Mouse (Mus musculus): ENCODE data around the gene Sumf2. TPM values are rescaled to one million over a fixed set of nuclear protein-coding genes. Genes with fewer than 3 reads are reported as not detected.

Gene Sumf2
- polyA plus RNA-seq (2016; fragmentation: Nextera tagmentation; extraction: Ambion mirVana), result 84.3 and 88.4 TPM in 2 replicates

GRCm38 (mm10) chr5:129846752-129847557 lies at the start of gene Sumf2:
Sumf2 (plus strand) TSS chr5:129846986.
- peak within 1 kb of the TSS; percentile 59 for H3K4me2 ChIP-seq (replicated peaks)
- peaks cover 31% of the 10 kb centered on the region for H3K36me3 ChIP-seq
- no peaks in the 10 kb centered on the region for H3K4me1 ChIP-seq
- 0 out of 2 replicates have a peak within 1 kb of the TSS, but pooled peaks have one; percentile 43 for H3K27ac ChIP-seq
- peak within 1 kb of the TSS; percentile 61 for H3K4me3 ChIP-seq
- peak within 1 kb of the TSS; percentile 70 for H3K9ac ChIP-seq
- H3K9me3 ChIP-seq, result no peaks in the 10 kb centered on the region
- ATAC-seq (ENCODE audit: insufficient number of reproducible peaks, insufficient read depth, low FRiP score, low TSS enrichment), result peak; percentile 95
- H3K27me3 ChIP-seq, result no peaks in the 10 kb centered on the region
- WGBS, result 13% methylated on average over 22 of the region's 22 CpGs

GRCm38 (mm10) chr5:129844848-129845247 lies 1.9 kb upstream of the Sumf2 start:
- H3K9ac ChIP-seq, result no peak overlapping the region
- 94% methylated on average over 5 of the region's 5 CpGs for WGBS
- no peaks in the 10 kb centered on the region for H3K4me1 ChIP-seq
- H3K36me3 ChIP-seq, result peaks cover 23% of the 10 kb centered on the region
- ATAC-seq (ENCODE audit: insufficient number of reproducible peaks, insufficient read depth, low FRiP score, low TSS enrichment), result no peak
- no peaks in the 10 kb centered on the region for H3K27me3 ChIP-seq
- H3K27ac ChIP-seq, result no peak overlapping the region
- H3K9me3 ChIP-seq, result no peaks in the 10 kb centered on the region
- H3K4me2 ChIP-seq (replicated peaks), result no peak overlapping the region
- no peak overlapping the region for H3K4me3 ChIP-seq

GRCm38 (mm10) chr5:129847558-129847820 lies 703 bp downstream of the Sumf2 start:
- no peak overlapping the region for H3K27ac ChIP-seq

GRCm38 (mm10) chr5:129855163-129855562 lies 8.4 kb downstream of the Sumf2 start:
- no peaks in the 10 kb centered on the region for H3K9me3 ChIP-seq
- no peaks in the 10 kb centered on the region for H3K4me1 ChIP-seq
- ATAC-seq (ENCODE audit: insufficient number of reproducible peaks, insufficient read depth, low FRiP score, low TSS enrichment), result no peak
- WGBS, result 45% methylated on average over 5 of the region's 5 CpGs
- no peak overlapping the region for H3K9ac ChIP-seq
- H3K27ac ChIP-seq, result no peak overlapping the region
- no peaks in the 10 kb centered on the region for H3K27me3 ChIP-seq
- no peak overlapping the region for H3K4me3 ChIP-seq
- peaks cover 66% of the 10 kb centered on the region for H3K36me3 ChIP-seq
- no peak overlapping the region for H3K4me2 ChIP-seq (replicated peaks)

More at GRCm38 (mm10) chr5:129847558-129847820, 703 bp downstream of the Sumf2 start:
- Histone ChIP-seq H3K4me2 (replicated peaks) (peak overlapping the region; percentile 59), H3K27me3 (no peaks in the 10 kb centered on the region), H3K9me3 (no peaks in the 10 kb centered on the region), H3K36me3 (peaks cover 31% of the 10 kb centered on the region), H3K4me1 (no peaks in the 10 kb centered on the region), H3K4me3 (peak overlapping the region; percentile 61), H3K9ac (peak overlapping the region; percentile 70)
- ATAC-seq (ENCODE audit: insufficient number of reproducible peaks, insufficient read depth, low FRiP score, low TSS enrichment), result no peak
- WGBS, result 71% methylated on average over 8 of the region's 8 CpGs

- Histone ChIP-seq H3K27me3 (no peaks in the 10 kb centered on the region), H3K36me3 (peaks cover 75% of the 10 kb centered on the region), H3K4me2 (replicated peaks) (no peak overlapping the region), H3K4me1 (no peaks in the 10 kb centered on the region), H3K9ac (no peak overlapping the region), H3K4me3 (no peak overlapping the region), H3K9me3 (no peaks in the 10 kb centered on the region), H3K27ac (no peak overlapping the region)
- ATAC-seq (ENCODE audit: insufficient number of reproducible peaks, insufficient read depth, low FRiP score, low TSS enrichment), result no peak
- 80% methylated on average over 5 of the region's 5 CpGs for WGBS
Observed at GRCm38 (mm10) chr5:129856414-129856813, 9.6 kb downstream of the Sumf2 start.

GRCm38 (mm10) chr5:129862325-129862724 lies 15.5 kb downstream of the Sumf2 start:
- WGBS, result 95% methylated on average over 6 of the region's 6 CpGs
- peaks cover 50% of the 10 kb centered on the region for H3K36me3 ChIP-seq

GRCm38 (mm10) chr5:129864467-129864866 lies 17.7 kb downstream of the Sumf2 start:
- Histone ChIP-seq H3K27ac (no peak overlapping the region), H3K9me3 (no peaks in the 10 kb centered on the region), H3K9ac (no peak overlapping the region), H3K4me1 (no peaks in the 10 kb centered on the region), H3K27me3 (no peaks in the 10 kb centered on the region), H3K4me3 (no peak overlapping the region), H3K4me2 (replicated peaks) (peak overlapping the region; percentile 18), H3K36me3 (peaks cover 31% of the 10 kb centered on the region)
- 10% methylated on average over 18 of the region's 18 CpGs for WGBS
- no peak for ATAC-seq (ENCODE audit: insufficient number of reproducible peaks, insufficient read depth, low FRiP score, low TSS enrichment)

More at GRCm38 (mm10) chr5:129862325-129862724, 15.5 kb downstream of the Sumf2 start:
- H3K4me1 ChIP-seq, result no peaks in the 10 kb centered on the region
- H3K9ac ChIP-seq, result no peak overlapping the region
- no peaks in the 10 kb centered on the region for H3K27me3 ChIP-seq
- ATAC-seq (ENCODE audit: insufficient number of reproducible peaks, insufficient read depth, low FRiP score, low TSS enrichment), result no peak
- H3K27ac ChIP-seq, result no peak overlapping the region
- H3K4me2 ChIP-seq (replicated peaks), result no peak overlapping the region
- H3K4me3 ChIP-seq, result no peak overlapping the region
- no peaks in the 10 kb centered on the region for H3K9me3 ChIP-seq

- Histone ChIP-seq H3K4me3 (no peak overlapping the region), H3K27me3 (no peaks in the 10 kb centered on the region), H3K36me3 (peaks cover 17% of the 10 kb centered on the region), H3K4me2 (replicated peaks) (no peak overlapping the region), H3K27ac (no peak overlapping the region), H3K9ac (no peak overlapping the region), H3K4me1 (no peaks in the 10 kb centered on the region), H3K9me3 (no peaks in the 10 kb centered on the region)
- no peak for ATAC-seq (ENCODE audit: insufficient number of reproducible peaks, insufficient read depth, low FRiP score, low TSS enrichment)
- 89% methylated on average over 12 of the region's 12 CpGs for WGBS
Observed at GRCm38 (mm10) chr5:129865841-129866240, 19.1 kb downstream of the Sumf2 start.

GRCm38 (mm10) chr5:129869238-129869995 lies 22.6 kb downstream of the Sumf2 start:
- H3K9ac ChIP-seq, result no peak overlapping the region
- no peak overlapping the region for H3K4me3 ChIP-seq
- no peak overlapping the region for H3K4me2 ChIP-seq (replicated peaks)
- WGBS, result 90% methylated on average over 19 of the region's 19 CpGs
- H3K27me3 ChIP-seq, result no peaks in the 10 kb centered on the region
- no peaks in the 10 kb centered on the region for H3K4me1 ChIP-seq
- H3K27ac ChIP-seq, result no peak overlapping the region
- no peaks in the 10 kb centered on the region for H3K36me3 ChIP-seq
- H3K9me3 ChIP-seq, result no peaks in the 10 kb centered on the region
- ATAC-seq (ENCODE audit: insufficient number of reproducible peaks, insufficient read depth, low FRiP score, low TSS enrichment), result no peak

- 65% methylated on average over 2 of the region's 2 CpGs for WGBS
- H3K4me2 ChIP-seq (replicated peaks), result no peak overlapping the region
- no peak for ATAC-seq (ENCODE audit: insufficient number of reproducible peaks, insufficient read depth, low FRiP score, low TSS enrichment)
- no peak overlapping the region for H3K27ac ChIP-seq
- no peaks in the 10 kb centered on the region for H3K27me3 ChIP-seq
- no peaks in the 10 kb centered on the region for H3K4me1 ChIP-seq
- no peak overlapping the region for H3K9ac ChIP-seq
- H3K9me3 ChIP-seq, result no peaks in the 10 kb centered on the region
- H3K4me3 ChIP-seq, result no peak overlapping the region
- H3K36me3 ChIP-seq, result no peaks in the 10 kb centered on the region
Observed at GRCm38 (mm10) chr5:129871238-129871637, 24.5 kb downstream of the Sumf2 start.

- 83% methylated on average over 12 of the region's 12 CpGs for WGBS
- no peak overlapping the region for H3K4me3 ChIP-seq
- H3K9me3 ChIP-seq, result no peaks in the 10 kb centered on the region
- no peak overlapping the region for H3K4me2 ChIP-seq (replicated peaks)
- H3K27me3 ChIP-seq, result no peaks in the 10 kb centered on the region
- H3K27ac ChIP-seq, result no peak overlapping the region
- no peaks in the 10 kb centered on the region for H3K36me3 ChIP-seq
- ATAC-seq (ENCODE audit: insufficient number of reproducible peaks, insufficient read depth, low FRiP score, low TSS enrichment), result no peak
- H3K9ac ChIP-seq, result no peak overlapping the region
- H3K4me1 ChIP-seq, result no peaks in the 10 kb centered on the region
Observed at GRCm38 (mm10) chr5:129873942-129874341, 27.2 kb downstream of the Sumf2 start.

GRCm38 (mm10) chr5:129875098-129875497 lies 28.3 kb downstream of the Sumf2 start:
- no peaks in the 10 kb centered on the region for H3K9me3 ChIP-seq
- H3K36me3 ChIP-seq, result no peaks in the 10 kb centered on the region; the same call in 1 of the 2 replicates
- no peak overlapping the region for H3K4me2 ChIP-seq (replicated peaks)
- no peaks in the 10 kb centered on the region for H3K4me1 ChIP-seq
- WGBS, result 85% methylated on average over 11 of the region's 11 CpGs
- ATAC-seq (ENCODE audit: insufficient number of reproducible peaks, insufficient read depth, low FRiP score, low TSS enrichment), result no peak
- no peak overlapping the region for H3K4me3 ChIP-seq
- H3K27me3 ChIP-seq, result no peaks in the 10 kb centered on the region
- H3K9ac ChIP-seq, result no peak overlapping the region
- H3K27ac ChIP-seq, result no peak overlapping the region
